Mouse (Mus musculus) hindbrain, embryonic 11.5 days (tissue): ENCODE measurements around the gene Lrmp. TPM values are rescaled to one million over a fixed set of nuclear protein-coding genes. Genes with fewer than 3 reads are reported as not detected.

Experiments
- ATAC-seq: fragments of 200-750 bp; cut with Nextera tagmentation; 2 replicates; pipeline ENCODE4 v1.8.0; 2017; ENCODE audit warnings: mild to moderate bottlenecking, moderate TSS enrichment, moderate library complexity; ENCODE audit not compliant: low FRiP score
- DNase-seq: peaks from one replicate; pipeline ENCODE4 v3.0.0-alpha.2; 2015; ENCODE audit warnings: low spot score
- H3K27ac ChIP-seq: fragments of 300-500 bp; sonication (generic); 2 replicates; pipeline ENCODE4 v1.5.1; 2014; ENCODE audit warnings: mild to moderate bottlenecking, low read depth, low read length
- H3K27me3 ChIP-seq: fragments of 300-500 bp; sonication (generic); 2 replicates; pipeline ENCODE4 v1.6.1; 2014; ENCODE audit warnings: mild to moderate bottlenecking, low read length, moderate library complexity, mixed read lengths; ENCODE audit not compliant: control insufficient read depth, insufficient read depth
- H3K36me3 ChIP-seq: fragments of 300-500 bp; sonication (generic); 2 replicates; pipeline ENCODE4 v1.6.1; 2014; ENCODE audit warnings: mild to moderate bottlenecking, low read length, moderate library complexity, mixed read lengths; ENCODE audit not compliant: control insufficient read depth, insufficient read depth
- H3K4me1 ChIP-seq: fragments of 300-500 bp; sonication (generic); replicated peaks from 2 replicates; pipeline ENCODE4 v1.6.1; 2014; ENCODE audit warnings: low read length, mixed read lengths; ENCODE audit not compliant: control insufficient read depth, insufficient read depth
- H3K4me2 ChIP-seq: fragments of 300-500 bp; sonication (generic); replicated peaks from 2 replicates; pipeline ENCODE4 v1.6.1; 2014; ENCODE audit warnings: mild to moderate bottlenecking, low read depth, low read length
- H3K4me3 ChIP-seq: fragments of 300-500 bp; sonication (generic); 2 replicates; pipeline ENCODE4 v1.5.1; 2014; ENCODE audit warnings: low read depth, low read length
- H3K9ac ChIP-seq: fragments of 300-500 bp; sonication (generic); 2 replicates; pipeline ENCODE4 v1.6.1; 2014; ENCODE audit warnings: low read depth, low read length
- H3K9me3 ChIP-seq: fragments of 300-500 bp; sonication (generic); 2 replicates; pipeline ENCODE4 v1.6.1; 2016; ENCODE audit warnings: low read length; ENCODE audit not compliant: control insufficient read depth
- WGBS: fragments of 180-500 bp; shearing (Covaris S2); extraction: QIAGEN DNeasy Blood & Tissue Kit; methylation state at CpG from one replicate; pipeline ENCODE4 v1.1.7; 2014; 5-methylcytosine and 5-hydroxymethylcytosine counted together
- polyA plus RNA-seq: library from polyadenylated mRNA; unstranded; fragments of >200 nt; fragmentation: Nextera tagmentation; extraction: Ambion mirVana; gene quantifications from 2 replicates; pipeline ENCODE4 v1.2.1, GENCODE M21; 2014

Lrmp gene
- polyA plus RNA-seq, 1 experiment from 2014 or later, result 1.5 TPM

- Histone ChIP-seq H3K27me3 (no peaks in the 10 kb centered on the region; the same call in 1 of the 2 replicates), H3K4me1 (0 out of 2 replicates have a peak, but pooled peaks cover 5% of the 10 kb centered on the region), H3K9ac (no peak overlapping the region), H3K4me2 (no peak overlapping the region), H3K36me3 (no peaks in the 10 kb centered on the region), H3K4me3 (no peak overlapping the region), H3K27ac (no peak overlapping the region), H3K9me3 (no peaks in the 10 kb centered on the region)
- ATAC-seq (no peak), DNase-seq (no peak)
- WGBS, result 72% methylated on average over 14 of the region's 14 CpGs
Measured at GRCm38 (mm10) chr6:145171892-145172606, 56.6 kb downstream of the Lrmp start.

GRCm38 (mm10) chr6:145173781-145174191 lies 58.3 kb downstream of the Lrmp start:
- Histone ChIP-seq H3K9me3 (no peaks in the 10 kb centered on the region), H3K4me3 (no peak overlapping the region), H3K4me2 (0 out of 2 replicates have a peak overlapping the region, but pooled peaks have one; percentile 6), H3K36me3 (no peaks in the 10 kb centered on the region), H3K27ac (no peak overlapping the region), H3K4me1 (0 out of 2 replicates have a peak, but pooled peaks cover 5% of the 10 kb centered on the region), H3K9ac (no peak overlapping the region), H3K27me3 (no peaks in the 10 kb centered on the region; the same call in 1 of the 2 replicates)
- DNase-seq (peak; percentile 60), ATAC-seq (peak; percentile 69; the same call in 1 of the 2 replicates)
- 3% methylated on average over 9 of the region's 11 CpGs for WGBS

GRCm38 (mm10) chr6:145175571-145175981 lies 60.1 kb downstream of the Lrmp start:
- DNase-seq (no peak), ATAC-seq (no peak)
- Histone ChIP-seq H3K27ac (no peak overlapping the region), H3K36me3 (no peaks in the 10 kb centered on the region), H3K9ac (no peak overlapping the region), H3K27me3 (no peaks in the 10 kb centered on the region; the same call in 1 of the 2 replicates), H3K4me2 (no peak overlapping the region), H3K9me3 (no peaks in the 10 kb centered on the region), H3K4me3 (no peak overlapping the region), H3K4me1 (0 out of 2 replicates have a peak, but pooled peaks cover 5% of the 10 kb centered on the region)
- WGBS, result 38% methylated on average over 9 of the region's 9 CpGs

- no peak overlapping the region for H3K9ac ChIP-seq
- 0 out of 2 replicates have a peak, but pooled peaks cover 5% of the 10 kb centered on the region for H3K4me1 ChIP-seq
- H3K27ac ChIP-seq, result no peak overlapping the region
- no peaks in the 10 kb centered on the region; the same call in 1 of the 2 replicates for H3K27me3 ChIP-seq
- H3K4me2 ChIP-seq, result no peak overlapping the region
- H3K36me3 ChIP-seq, result no peaks in the 10 kb centered on the region
- no peak for ATAC-seq
- 47% methylated on average over 10 of the region's 10 CpGs for WGBS
- no peak for DNase-seq
- H3K9me3 ChIP-seq, result no peaks in the 10 kb centered on the region
- no peak overlapping the region for H3K4me3 ChIP-seq
Measured at GRCm38 (mm10) chr6:145176474-145176873, 61.0 kb downstream of the Lrmp start.

GRCm38 (mm10) chr6:145179665-145180064 lies 64.2 kb downstream of the Lrmp start:
- WGBS, result 23% methylated on average over 6 of the region's 6 CpGs
- H3K9me3 ChIP-seq, result no peaks in the 10 kb centered on the region
- no peak overlapping the region for H3K9ac ChIP-seq
- H3K27me3 ChIP-seq, result no peaks in the 10 kb centered on the region; the same call in 1 of the 2 replicates
- no peak overlapping the region for H3K4me2 ChIP-seq
- ATAC-seq (no peak), DNase-seq (peak; percentile 78)
- no peaks in the 10 kb centered on the region for H3K36me3 ChIP-seq
- no peak overlapping the region for H3K4me3 ChIP-seq
- no peak overlapping the region for H3K27ac ChIP-seq
- 0 out of 2 replicates have a peak, but pooled peaks cover 2% of the 10 kb centered on the region for H3K4me1 ChIP-seq

GRCm38 (mm10) chr6:145182044-145182443 lies 66.6 kb downstream of the Lrmp start:
- H3K27ac ChIP-seq, result no peak overlapping the region
- no peak overlapping the region for H3K9ac ChIP-seq
- no peak for DNase-seq
- 75% methylated on average over 8 of the region's 8 CpGs for WGBS
- no peaks in the 10 kb centered on the region for H3K4me1 ChIP-seq
- no peaks in the 10 kb centered on the region for H3K36me3 ChIP-seq
- no peak for ATAC-seq
- no peaks in the 10 kb centered on the region for H3K9me3 ChIP-seq
- H3K27me3 ChIP-seq, result no peaks in the 10 kb centered on the region
- H3K4me2 ChIP-seq, result no peak overlapping the region
- no peak overlapping the region for H3K4me3 ChIP-seq

- Histone ChIP-seq H3K4me1 (no peaks in the 10 kb centered on the region), H3K9ac (no peak overlapping the region), H3K9me3 (no peaks in the 10 kb centered on the region), H3K27me3 (no peaks in the 10 kb centered on the region), H3K27ac (no peak overlapping the region), H3K4me2 (no peak overlapping the region), H3K36me3 (no peaks in the 10 kb centered on the region), H3K4me3 (no peak overlapping the region)
- ATAC-seq (no peak), DNase-seq (no peak)
- 92% methylated on average over 1 of the region's 1 CpGs for WGBS
Measured at GRCm38 (mm10) chr6:145186096-145186495, 70.6 kb downstream of the Lrmp start.

- Histone ChIP-seq H3K4me2 (peak overlapping the region; percentile 23; the same call in 1 of the 2 replicates), H3K4me3 (peak overlapping the region; percentile 3; the same call in 1 of the 2 replicates), H3K9me3 (no peaks in the 10 kb centered on the region), H3K27me3 (no peaks in the 10 kb centered on the region), H3K27ac (no peak overlapping the region), H3K36me3 (no peaks in the 10 kb centered on the region), H3K9ac (no peak overlapping the region), H3K4me1 (no peaks in the 10 kb centered on the region)
- ATAC-seq (no peak; the same call in 1 of the 2 replicates), DNase-seq (peak; percentile 51)
- WGBS, result 60% methylated on average over 27 of the region's 27 CpGs
Measured at GRCm38 (mm10) chr6:145187093-145188088, 71.9 kb downstream of the Lrmp start.
